Mouse (Mus musculus) heart, embryonic 14.5 days (tissue): ENCODE data around the gene Terf2ip. TPM values are rescaled to one million over a fixed set of nuclear protein-coding genes. Genes with fewer than 3 reads are reported as not detected.

Experiments used
- ATAC-seq: fragments of 200-750 bp; cut with Nextera tagmentation; 2 replicates; pipeline ENCODE4 v1.8.0; 2017; ENCODE audit warnings: low read depth, moderate TSS enrichment; ENCODE audit not compliant: insufficient number of reproducible peaks, insufficient read depth, low FRiP score
- H3K27ac ChIP-seq, 2 experiments: fragments of 200-500 bp in 1 of 2; fragments of 300-500 bp in 1 of 2; sonication (generic) in 1 of 2; replicated peaks in 1 of 2; 2 replicates each; pipeline ENCODE4 v1.5.1; 2012 to 2014; ENCODE audit warnings: low read depth in 2 of 2, low read length in 2 of 2, control low read depth in 1 of 2, mild to moderate bottlenecking in 1 of 2, mixed read lengths in 1 of 2; ENCODE audit not compliant: control insufficient read depth in 1 of 2, insufficient read depth in 1 of 2
- H3K27me3 ChIP-seq: fragments of 300-500 bp; sonication (generic); 2 replicates; pipeline ENCODE4 v1.6.1; 2014; ENCODE audit warnings: mild to moderate bottlenecking, low read length, control low read depth; ENCODE audit not compliant: control insufficient read depth, insufficient read depth
- H3K36me3 ChIP-seq: fragments of 300-500 bp; sonication (generic); 2 replicates; pipeline ENCODE4 v1.6.1; 2014; ENCODE audit warnings: mild to moderate bottlenecking, control low read depth, low read length, mixed read lengths; ENCODE audit not compliant: control insufficient read depth, insufficient read depth
- H3K4me1 ChIP-seq, 2 experiments: fragments of 200-500 bp in 1 of 2; fragments of 300-500 bp in 1 of 2; sonication (generic) in 1 of 2; 2 replicates each; pipeline ENCODE4 v1.6.1; 2012 to 2014; ENCODE audit warnings: low read length in 2 of 2, control low read depth in 1 of 2, mixed read lengths in 1 of 2; ENCODE audit not compliant: control insufficient read depth in 2 of 2, insufficient read depth in 2 of 2
- H3K4me2 ChIP-seq: fragments of 300-500 bp; sonication (generic); 2 replicates; pipeline ENCODE4 v1.6.1; 2014; ENCODE audit warnings: mild to moderate bottlenecking, low read length
- H3K4me3 ChIP-seq, 2 experiments: fragments of 200-500 bp in 1 of 2; fragments of 300-500 bp in 1 of 2; sonication (generic) in 1 of 2; 2 replicates each; pipeline ENCODE4 v1.5.1; 2012 to 2014; ENCODE audit warnings: low read length in 2 of 2, mild to moderate bottlenecking in 2 of 2, control low read depth in 1 of 2, low read depth in 1 of 2, moderate library complexity in 1 of 2; ENCODE audit not compliant: control insufficient read depth in 1 of 2, insufficient read depth in 1 of 2
- H3K9ac ChIP-seq: fragments of 300-500 bp; sonication (generic); 2 replicates; pipeline ENCODE4 v1.6.1; 2014; ENCODE audit warnings: mild to moderate bottlenecking, low read length
- H3K9me3 ChIP-seq: fragments of 300-500 bp; sonication (generic); 2 replicates; pipeline ENCODE4 v1.6.1; 2016; ENCODE audit warnings: low read length, control low read depth; ENCODE audit not compliant: control insufficient read depth
- WGBS: fragments of 180-500 bp; shearing (Covaris S2); extraction: QIAGEN DNeasy Blood & Tissue Kit; methylation state at CpG from one replicate; pipeline ENCODE4 v1.1.7; 2014; 5-methylcytosine and 5-hydroxymethylcytosine counted together
- polyA plus RNA-seq: library from polyadenylated mRNA; unstranded; fragments of >200 nt; fragmentation: Nextera tagmentation; extraction: Ambion mirVana; gene quantifications from 2 replicates; pipeline ENCODE4 v1.2.1, GENCODE M21; 2014

Terf2ip gene
- polyA plus RNA-seq, 1 experiment from 2014 or later = 18.8 TPM

DNA sequence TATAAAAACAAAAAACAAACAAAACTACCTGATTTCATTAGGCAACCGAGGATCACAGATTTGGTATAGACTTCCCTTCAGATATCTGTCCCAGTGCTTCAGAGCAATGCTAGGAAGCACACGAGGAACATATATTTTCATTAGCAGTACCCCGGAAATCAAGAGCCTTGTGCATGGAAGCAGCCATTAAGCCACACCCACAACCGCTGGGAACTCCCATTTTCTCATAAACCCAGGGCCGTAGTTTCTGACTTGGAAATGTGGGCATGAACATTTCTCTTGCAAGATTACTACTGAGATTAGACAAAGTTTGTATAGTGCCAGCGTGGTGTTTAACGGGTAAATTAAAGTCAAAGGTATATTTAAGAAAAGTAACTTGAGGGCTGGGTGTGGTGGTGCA, 1.6 kb upstream of the Terf2ip start:
- ATAC-seq = no peak
- no peak overlapping the region for H3K9ac ChIP-seq
- H3K27me3 ChIP-seq = no peaks in the 10 kb centered on the region
- 88% methylated on average over 7 of the region's 7 CpGs for WGBS
- peaks cover 2 to 17% of the 10 kb centered on the region in 2 experiments; a peak in 3 of 4 replicates for H3K4me1 ChIP-seq
- no peak overlapping the region for H3K4me3 ChIP-seq
- peaks cover 27% of the 10 kb centered on the region for H3K36me3 ChIP-seq
- H3K4me2 ChIP-seq = no peak overlapping the region
- H3K9me3 ChIP-seq = no peaks in the 10 kb centered on the region
- no peak overlapping the region for H3K27ac ChIP-seq

DNA sequence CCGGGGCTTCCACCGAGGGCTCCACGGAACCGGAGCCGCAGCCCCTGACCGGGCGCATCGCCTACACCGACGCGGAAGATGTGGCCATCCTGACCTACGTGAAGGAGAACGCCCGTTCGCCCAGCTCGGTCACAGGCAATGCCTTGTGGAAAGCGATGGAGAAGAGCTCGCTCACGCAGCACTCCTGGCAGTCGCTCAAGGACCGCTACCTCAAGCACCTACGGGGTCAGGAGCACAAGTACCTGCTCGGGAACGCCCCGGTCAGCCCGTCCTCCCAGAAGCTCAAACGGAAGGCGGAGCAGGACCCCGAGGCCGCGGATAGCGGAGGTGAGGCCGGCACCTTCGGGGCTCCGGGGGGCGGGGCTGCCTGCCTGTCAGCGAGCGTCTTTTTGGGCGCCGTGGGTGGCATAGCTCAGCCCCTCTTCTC, 631 bp downstream of the Terf2ip start:
- no peaks in the 10 kb centered on the region for H3K9me3 ChIP-seq
- H3K4me2 ChIP-seq = peak overlapping the region; percentile 76
- H3K4me3 ChIP-seq = peak overlapping the region; percentile 74 to 95
- no peaks in the 10 kb centered on the region for H3K27me3 ChIP-seq
- H3K36me3 ChIP-seq = peaks cover 22% of the 10 kb centered on the region
- under 1% methylated on average over 40 of the region's 40 CpGs for WGBS
- peak overlapping the region; percentile 82 for H3K9ac ChIP-seq
- H3K4me1 ChIP-seq = peaks cover 2 to 17% of the 10 kb centered on the region in 2 experiments; a peak in 3 of 4 replicates
- peak overlapping the region; percentile 37 to 73 for H3K27ac ChIP-seq
- ATAC-seq = peak; percentile 54

DNA sequence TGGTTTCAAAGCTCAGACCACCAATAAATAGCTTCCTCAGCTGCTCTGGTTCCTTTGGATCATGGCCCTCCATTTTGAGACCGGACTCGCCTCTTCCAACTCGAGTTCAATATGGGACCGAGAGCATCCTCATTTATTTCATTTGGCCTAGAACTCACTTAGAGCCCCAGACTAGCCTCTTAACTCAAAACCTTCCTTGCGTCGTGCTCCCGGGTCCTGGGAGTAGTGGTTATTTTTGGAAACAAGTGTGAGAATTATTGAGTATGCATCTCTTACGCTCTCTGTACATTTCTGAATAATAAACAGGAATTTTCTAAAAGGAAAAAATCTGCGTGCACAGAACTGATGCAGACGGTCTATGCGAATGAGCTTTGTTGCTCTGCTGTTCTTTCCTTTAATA, 3.7 kb downstream of the Terf2ip start, which contains the start of gene Gm6793:
TSS of gene Gm6793 (minus strand) at position 101 of the 400 bp plus-strand sequence.
- WGBS = 87% methylated on average over 11 of the region's 11 CpGs
- H3K4me2 ChIP-seq = no peak within 1 kb of the TSS
- no peaks in the 10 kb centered on the region for H3K9me3 ChIP-seq
- H3K27ac ChIP-seq = no peak within 1 kb of the TSS
- H3K27me3 ChIP-seq = no peaks in the 10 kb centered on the region
- peaks cover 2 to 17% of the 10 kb centered on the region in 2 experiments; a peak in 3 of 4 replicates for H3K4me1 ChIP-seq
- H3K4me3 ChIP-seq = no peak within 1 kb of the TSS
- H3K36me3 ChIP-seq = peaks cover 45% of the 10 kb centered on the region
- ATAC-seq = no peak
- no peak within 1 kb of the TSS for H3K9ac ChIP-seq

DNA sequence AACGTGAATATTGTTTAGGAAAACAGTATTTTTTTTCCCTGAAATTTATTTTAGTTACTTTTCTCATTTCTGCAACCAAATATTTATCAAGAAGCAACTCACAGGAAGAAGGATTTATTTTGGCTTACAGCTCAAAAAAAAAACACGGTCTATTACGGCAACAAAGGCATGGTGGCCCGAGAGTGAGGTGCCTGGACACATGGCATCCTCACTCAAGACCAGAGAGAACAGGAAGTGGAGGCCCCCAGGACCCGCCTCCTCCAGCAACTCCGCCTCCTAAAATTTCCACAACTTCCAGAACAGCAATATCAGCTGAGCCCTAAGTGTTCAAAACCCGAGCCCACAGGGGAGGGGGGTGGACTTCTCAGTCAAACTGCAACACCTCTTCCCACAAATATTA, 18.3 kb downstream of the Terf2ip start:
- Histone ChIP-seq H3K4me2 (no peak overlapping the region), H3K4me3 (no peak overlapping the region), H3K27me3 (no peaks in the 10 kb centered on the region), H3K9ac (no peak overlapping the region), H3K36me3 (no peaks in the 10 kb centered on the region), H3K4me1 (no peaks in the 10 kb centered on the region), H3K27ac (no peak overlapping the region), H3K9me3 (no peaks in the 10 kb centered on the region)
- 80% methylated on average over 7 of the region's 7 CpGs for WGBS
- ATAC-seq = no peak

DNA sequence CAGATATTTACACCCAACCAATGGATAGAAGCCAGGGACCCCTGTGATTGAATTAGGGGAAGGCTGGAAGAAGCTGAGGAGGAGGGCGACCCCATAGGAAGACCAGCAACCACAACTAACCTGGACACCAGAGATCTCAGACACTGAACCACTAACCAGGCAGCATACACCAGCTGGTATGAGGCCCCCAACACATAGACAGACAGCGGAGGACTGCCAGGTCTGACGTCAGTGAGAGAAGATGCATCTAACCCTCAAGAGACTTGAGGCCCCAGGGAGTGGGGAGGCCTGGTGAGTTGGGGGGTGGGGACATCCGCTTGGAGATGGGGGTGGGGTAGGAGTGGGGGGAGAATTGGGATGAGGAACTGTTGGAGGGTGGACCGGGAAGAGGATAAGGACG, 19.5 kb downstream of the Terf2ip start:
- no peaks in the 10 kb centered on the region for H3K9me3 ChIP-seq
- H3K27me3 ChIP-seq = no peaks in the 10 kb centered on the region
- ATAC-seq = no peak
- H3K4me1 ChIP-seq = no peaks in the 10 kb centered on the region
- no peak overlapping the region for H3K4me2 ChIP-seq
- no peak overlapping the region for H3K27ac ChIP-seq
- 42% methylated on average over 6 of the region's 6 CpGs for WGBS
- no peaks in the 10 kb centered on the region for H3K36me3 ChIP-seq
- no peak overlapping the region for H3K4me3 ChIP-seq
- no peak overlapping the region for H3K9ac ChIP-seq

DNA sequence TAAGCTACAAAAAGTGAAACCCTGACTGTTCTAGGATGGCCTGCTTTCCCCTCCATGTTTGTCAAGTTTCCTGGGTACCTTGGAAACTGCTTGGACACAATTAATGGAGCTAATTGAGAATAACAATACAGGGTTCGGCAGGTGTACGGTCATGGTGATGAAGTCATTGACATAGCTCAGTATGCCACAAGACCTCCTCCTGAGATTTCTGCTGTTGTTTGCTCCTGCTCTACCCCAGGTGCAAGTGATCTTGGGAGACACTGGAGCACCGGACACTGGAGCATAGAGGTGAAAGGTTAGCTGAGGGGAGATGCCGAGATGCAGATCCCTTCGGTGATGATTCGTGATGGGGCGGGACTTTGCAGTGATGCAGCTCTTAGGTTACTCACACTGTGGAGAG, 21.9 kb downstream of the Terf2ip start:
- no peak overlapping the region for H3K27ac ChIP-seq
- H3K27me3 ChIP-seq = no peaks in the 10 kb centered on the region
- H3K36me3 ChIP-seq = no peaks in the 10 kb centered on the region
- no peak overlapping the region for H3K4me3 ChIP-seq
- no peak overlapping the region for H3K9ac ChIP-seq
- no peaks in the 10 kb centered on the region for H3K9me3 ChIP-seq
- 67% methylated on average over 7 of the region's 7 CpGs for WGBS
- H3K4me2 ChIP-seq = no peak overlapping the region
- H3K4me1 ChIP-seq = no peaks in the 10 kb centered on the region
- no peak for ATAC-seq

DNA sequence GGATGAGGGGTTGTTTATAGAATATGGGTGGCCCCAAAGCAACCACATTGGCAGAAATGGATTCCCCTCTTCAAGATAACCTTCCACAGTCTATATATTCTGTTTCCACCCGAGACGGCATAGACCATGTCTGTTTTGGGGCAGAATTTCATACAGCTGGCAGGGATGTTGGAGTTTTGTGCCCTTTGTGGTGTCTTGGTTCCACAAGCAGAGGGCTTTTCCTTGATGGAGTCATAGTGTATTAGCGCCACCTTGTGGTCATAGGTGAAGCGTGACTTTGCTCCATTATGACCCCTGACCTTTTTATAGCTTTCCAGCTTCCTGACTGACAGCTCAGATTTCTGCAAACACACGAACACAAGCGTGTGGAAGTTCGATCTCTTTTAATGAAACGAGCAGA, 23.4 kb downstream of the Terf2ip start:
- Histone ChIP-seq H3K4me2 (no peak overlapping the region), H3K27me3 (no peaks in the 10 kb centered on the region), H3K36me3 (no peaks in the 10 kb centered on the region), H3K27ac (no peak overlapping the region), H3K9ac (no peak overlapping the region), H3K9me3 (no peaks in the 10 kb centered on the region), H3K4me1 (no peaks in the 10 kb centered on the region), H3K4me3 (no peak overlapping the region)
- ATAC-seq = no peak
- WGBS = 8% methylated on average over 8 of the region's 8 CpGs

DNA sequence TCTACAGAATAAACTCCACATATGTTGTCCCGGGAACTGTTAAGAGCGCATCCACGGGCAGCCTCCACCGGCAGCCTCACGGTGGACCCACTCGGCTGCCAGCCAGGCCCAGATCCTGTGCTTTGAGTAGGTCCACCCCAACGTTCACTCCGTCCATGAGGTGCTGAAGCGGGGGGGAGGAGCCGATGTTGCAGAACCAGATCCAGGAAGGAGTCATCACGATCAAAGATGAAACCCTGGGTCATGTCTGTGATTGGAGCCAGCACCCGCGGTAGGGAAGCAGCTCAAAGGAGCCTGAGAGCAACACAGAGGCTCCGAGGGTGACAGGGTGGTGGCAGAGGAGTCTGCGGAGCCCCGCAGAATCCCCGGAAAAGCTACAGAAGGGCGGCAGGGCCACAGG, 26.3 kb downstream of the Terf2ip start:
- no peak overlapping the region for H3K4me3 ChIP-seq
- H3K4me1 ChIP-seq = no peaks in the 10 kb centered on the region
- no peaks in the 10 kb centered on the region for H3K9me3 ChIP-seq
- no peaks in the 10 kb centered on the region for H3K27me3 ChIP-seq
- no peaks in the 10 kb centered on the region for H3K36me3 ChIP-seq
- H3K4me2 ChIP-seq = no peak overlapping the region
- ATAC-seq = no peak
- WGBS = 65% methylated on average over 18 of the region's 18 CpGs
- no peak overlapping the region for H3K27ac ChIP-seq
- H3K9ac ChIP-seq = no peak overlapping the region
